Mouse (Mus musculus) right cerebral cortex, postnatal 25 days (tissue): ENCODE data around the gene A630089N07Rik.
"Not testable (repeated sequence)": the region's sequence is repeated elsewhere in the genome, so short reads cannot be mapped to it uniquely, and the experiment has no call there.

Experiments
- DNase-seq: peaks from one replicate; pipeline ENCODE4 v3.0.0; 2022

Gene A630089N07Rik

DNA sequence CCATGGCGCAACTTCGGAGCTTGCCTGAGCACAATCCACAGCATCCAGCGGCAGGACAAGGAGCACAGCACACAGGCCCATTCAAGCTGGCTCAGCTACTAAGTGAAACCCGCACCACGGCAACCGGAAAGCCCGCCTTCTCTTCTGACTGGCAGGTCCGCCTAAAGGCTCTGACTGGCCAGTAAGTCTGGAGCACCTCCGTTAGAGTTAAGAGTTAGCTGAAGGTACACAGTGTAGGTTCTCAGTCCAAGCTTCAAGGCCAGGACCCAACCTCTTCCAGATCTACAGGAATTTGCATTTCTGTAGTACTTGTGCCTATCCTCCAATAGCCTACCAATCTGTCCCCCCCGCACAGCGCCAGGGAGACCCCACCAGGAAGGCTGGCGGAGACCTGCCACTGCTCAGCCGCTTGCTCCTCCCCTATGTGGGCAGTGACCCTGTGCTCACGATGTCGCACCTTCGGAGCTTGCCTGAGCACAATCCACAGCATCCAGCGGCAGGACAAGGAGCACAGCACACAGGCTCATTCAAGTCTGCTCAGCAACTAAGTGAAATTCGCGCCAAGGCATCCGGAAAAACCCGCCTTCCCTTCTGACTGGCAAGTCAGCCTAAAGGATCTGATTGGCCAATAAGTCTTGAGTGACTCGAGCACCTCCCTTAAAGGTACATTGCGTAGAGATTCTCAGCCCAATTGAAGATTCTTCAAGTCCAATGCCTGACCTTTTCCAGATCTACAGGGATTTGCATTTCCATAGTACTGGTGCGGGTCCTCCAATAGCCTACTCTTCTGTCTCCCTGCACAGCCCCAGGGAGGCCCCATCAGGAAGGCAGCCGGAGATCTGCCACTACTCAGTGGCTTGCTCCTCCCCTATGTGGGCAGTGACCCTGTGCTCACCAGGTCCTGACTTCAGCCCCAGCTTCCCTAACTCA is at the start of gene A630089N07Rik:
Gene A630089N07Rik, minus strand, starts transcription at position 562 of the 930 bp plus-strand sequence.
- peak; percentile 78 for DNase-seq

DNA sequence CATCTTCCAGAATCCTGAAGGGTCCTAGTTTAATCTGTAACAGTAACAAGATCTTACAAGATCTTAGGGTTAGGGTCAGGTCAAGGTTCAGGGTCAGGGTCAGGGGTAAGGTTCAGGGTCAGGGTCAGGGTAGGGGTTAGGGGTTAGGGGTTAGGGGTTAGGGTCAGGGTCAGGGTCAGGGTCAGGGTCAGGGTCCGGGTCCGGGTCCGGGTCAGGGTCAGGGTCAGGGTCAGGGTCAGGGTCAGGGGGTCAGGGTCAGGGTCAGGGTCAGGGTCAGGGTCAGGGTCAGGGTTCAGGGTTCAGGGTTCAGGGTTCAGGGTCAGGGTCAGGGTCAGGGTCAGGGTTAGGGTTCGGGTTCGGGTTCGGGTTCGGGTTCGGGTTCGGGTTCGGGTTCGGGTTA is 24.9 kb upstream of the A630089N07Rik start:
- DNase-seq: no peak

DNA sequence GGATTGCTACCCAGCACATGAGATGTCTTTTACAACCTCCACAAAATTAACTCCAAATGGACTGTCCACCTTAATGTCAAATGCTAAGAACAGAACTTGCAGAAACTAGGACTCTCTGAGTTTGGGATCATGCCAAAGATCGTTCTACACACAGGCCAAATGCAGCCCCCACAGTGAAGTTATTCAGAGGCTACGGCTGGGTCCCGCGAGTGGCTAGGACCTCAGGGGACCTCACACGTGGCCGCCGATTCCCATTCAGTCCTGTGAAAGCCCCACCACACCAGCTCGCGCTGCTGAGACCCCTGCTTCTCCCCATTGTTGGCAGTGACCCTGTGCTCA is 731 bp downstream of the A630089N07Rik start:
- DNase-seq: not testable (repeated sequence)

DNA sequence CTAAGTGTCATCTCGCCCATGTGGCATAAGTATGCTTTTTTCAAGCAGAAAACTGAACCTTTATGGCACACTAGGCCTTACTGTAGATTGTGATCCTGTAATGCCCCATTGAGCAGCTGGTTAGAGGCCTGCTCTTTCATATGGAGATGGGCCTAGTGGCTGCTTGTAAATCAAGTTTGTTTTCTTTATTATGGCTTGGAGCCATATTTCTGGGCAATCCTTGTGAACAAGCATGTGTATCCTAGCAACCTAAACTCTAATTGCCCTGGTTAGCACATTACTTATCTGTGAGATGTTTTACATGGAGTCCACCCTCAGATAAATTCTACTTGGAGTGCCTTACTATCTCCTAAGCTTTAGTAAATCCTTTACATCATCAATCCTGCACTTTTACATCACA is 1.1 kb downstream of the A630089N07Rik start:
- DNase-seq: not testable (repeated sequence)

DNA sequence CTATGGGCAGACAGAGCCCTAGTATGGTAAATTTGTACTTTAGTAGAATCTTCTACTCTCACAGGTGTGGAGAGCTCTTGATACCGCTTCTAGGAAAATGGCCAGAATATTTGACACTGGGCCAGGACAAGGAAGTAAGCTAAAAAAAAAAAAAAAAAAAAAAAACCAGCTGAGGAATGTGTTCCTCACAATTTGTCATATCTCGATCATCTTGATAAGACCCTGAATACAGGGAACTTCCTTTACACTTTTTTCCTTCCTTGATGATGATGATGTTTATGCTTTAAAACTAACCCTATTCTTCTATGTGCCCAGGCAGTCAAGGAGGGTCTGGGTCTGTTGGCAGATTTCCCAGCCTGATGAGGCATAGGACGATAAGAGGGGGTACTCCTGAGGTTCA is 2.9 kb downstream of the A630089N07Rik start:
- not testable (repeated sequence) for DNase-seq

DNA sequence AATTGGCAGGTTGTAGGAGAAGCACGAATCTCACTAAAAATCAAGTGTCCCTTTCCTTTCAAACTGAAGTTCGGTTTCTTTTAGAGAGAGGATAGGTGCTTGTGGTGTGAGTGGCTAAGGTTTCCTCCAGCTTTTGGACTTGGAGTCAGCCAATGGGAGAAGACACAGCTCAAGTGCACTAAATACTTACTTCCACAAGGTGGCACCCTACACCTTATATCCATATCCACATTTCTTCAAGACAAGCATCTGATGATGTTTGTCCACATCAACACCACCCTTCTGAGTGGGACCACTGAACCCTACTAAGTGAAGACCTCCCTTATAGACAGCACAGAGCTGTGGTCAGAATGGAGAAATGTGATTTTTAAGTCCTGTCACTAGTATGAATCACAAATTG is 40.6 kb downstream of the A630089N07Rik start:
- DNase-seq: no peak

DNA sequence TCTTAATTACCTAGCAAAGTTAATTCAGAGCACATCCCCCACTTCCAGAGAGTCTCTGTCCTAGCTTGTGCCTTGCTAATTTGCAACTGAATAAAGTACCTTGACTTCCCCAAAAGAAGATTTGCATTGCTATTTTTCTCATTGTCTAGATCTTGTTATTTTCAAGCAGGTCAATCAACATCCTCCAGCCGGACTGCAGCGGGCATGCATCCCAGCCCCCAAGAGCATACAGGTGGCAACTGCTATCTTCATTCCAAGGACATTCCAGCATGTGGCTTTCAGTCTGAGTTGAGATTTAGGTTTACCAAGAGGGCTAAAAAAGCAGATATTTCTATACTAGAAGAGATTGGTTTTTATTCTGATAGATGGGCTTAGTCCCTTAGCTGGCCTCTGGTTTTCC is 47.3 kb downstream of the A630089N07Rik start:
- DNase-seq: not testable (repeated sequence)

DNA sequence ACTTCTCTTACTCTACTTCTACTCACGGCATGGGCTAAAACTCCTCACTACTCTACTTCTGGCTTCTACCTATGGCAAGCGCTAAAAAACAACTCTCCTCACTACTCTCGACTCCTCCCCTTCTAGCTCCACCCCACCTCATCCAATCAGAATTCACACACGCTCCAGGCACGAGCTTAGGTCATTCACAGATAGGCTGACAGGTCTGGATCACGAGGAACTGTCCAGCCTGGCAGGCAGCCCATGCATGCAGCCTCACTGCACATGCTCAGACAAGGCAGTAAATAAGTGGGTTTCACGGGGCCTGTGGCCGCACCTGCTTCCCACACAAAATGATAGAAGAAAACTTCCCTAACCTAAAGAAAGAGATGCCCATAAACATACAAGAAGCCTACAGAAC is 56.1 kb downstream of the A630089N07Rik start:
- not testable (repeated sequence) for DNase-seq

DNA sequence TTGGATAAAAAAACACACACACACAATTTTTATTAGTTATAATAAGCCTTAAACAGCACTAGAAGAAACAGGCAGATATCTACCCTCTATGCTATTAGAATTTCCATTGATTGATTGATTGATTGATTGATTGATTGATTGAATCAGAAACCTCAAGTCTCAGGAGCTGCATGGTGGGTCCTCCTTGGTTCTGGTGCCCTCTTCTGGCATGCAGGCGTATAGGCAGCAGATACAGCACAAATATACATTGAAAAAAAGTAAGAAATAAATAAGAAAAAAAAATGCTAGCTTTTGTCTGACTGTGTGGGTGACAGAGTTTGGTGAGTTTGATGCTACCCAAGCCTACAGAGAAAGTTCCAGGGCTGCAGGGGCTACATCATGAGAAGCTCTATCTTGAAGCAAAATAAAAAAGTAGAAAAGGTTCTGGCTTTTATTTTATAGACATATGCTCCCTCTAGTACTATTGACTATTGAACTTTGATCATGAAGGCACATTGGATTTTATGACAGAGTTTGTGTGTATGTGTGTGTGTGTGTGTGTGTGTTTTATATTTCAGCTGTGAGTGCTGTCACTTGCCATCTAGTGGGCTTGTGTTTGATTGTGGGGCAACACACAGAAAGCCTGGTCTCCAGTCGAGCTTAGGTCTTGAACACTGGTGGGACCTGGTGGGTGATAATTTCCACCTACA is 59.4 kb downstream of the A630089N07Rik start:
- DNase-seq: no peak

DNA sequence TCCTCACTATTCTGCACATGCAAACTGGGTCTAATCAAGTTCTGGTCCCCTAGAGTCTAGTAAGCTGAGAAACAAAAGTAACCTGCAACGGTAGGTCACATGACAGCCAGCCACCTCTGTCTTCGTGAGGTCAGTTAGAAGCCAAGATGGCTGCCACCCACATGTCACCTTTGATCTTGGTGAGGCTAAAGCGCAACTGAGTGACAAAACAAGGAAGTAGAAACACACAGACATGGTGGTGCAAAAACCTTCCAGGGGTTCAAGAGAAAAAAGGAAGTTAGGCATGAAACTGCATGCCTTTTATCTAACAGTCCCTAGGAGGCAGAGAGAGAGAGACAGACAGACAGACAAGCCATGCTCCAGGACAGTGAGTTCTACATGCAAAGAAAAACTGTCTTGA is 60.2 kb downstream of the A630089N07Rik start:
- no peak for DNase-seq

DNA sequence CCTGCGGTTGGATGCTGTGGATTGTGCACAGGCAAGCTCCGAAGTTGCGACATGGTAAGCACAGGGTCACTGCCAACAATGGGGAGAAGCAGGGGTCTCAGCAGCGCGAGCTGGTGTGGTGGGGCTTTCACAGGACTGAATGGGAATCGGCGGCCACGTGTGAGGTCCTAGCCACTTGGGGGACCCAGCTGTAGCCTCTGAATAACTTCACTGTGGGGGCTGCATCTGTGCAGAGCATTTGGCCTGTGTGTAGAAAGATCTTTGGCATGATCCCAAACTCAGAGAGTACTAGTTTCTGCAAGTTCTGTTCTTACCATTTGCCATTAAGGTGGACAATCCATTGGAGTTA is 84.9 kb downstream of the A630089N07Rik start:
- not testable (repeated sequence) for DNase-seq

DNA sequence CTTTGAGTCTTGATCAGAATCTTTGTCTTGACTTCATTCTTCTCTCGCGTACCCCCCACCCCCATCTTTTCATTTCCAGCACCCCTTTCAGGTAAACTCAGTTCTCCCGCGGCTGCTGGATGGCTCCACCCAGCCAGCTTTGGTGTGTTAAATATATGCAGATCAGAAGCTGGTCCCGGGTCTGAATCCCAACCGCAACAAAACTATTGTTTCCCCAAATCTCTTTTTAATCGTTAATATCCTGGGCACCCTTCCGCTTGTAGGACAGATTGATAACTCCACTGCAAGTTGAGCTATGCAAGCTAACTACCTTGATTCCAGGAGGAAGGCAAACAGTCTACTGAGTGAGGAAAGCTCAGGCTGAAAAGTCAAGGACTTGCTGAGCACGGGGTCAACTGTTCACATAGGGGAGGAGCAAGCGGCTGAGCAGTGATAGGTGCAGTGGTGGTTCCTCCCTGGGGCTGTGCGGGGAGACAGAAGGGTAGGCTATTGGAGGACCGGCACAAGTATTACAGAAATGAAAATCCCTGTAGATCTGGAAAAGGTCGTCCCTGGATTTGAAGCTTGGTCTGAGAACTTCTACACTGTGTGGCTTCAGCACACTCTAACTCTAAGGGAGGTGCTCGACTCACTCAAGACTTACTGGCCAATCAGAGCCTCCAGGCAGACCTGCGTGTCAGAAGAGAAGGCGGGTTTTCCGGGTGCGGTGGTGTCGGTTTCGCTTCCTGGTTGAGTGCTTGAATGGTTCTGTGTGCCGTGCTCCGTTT is 85.5 kb downstream of the A630089N07Rik start, which contains the start of gene B230307C23Rik:
Gene B230307C23Rik, plus strand, starts transcription at position 700 of the 767 bp plus-strand sequence.
- peak; percentile 85 for DNase-seq

DNA sequence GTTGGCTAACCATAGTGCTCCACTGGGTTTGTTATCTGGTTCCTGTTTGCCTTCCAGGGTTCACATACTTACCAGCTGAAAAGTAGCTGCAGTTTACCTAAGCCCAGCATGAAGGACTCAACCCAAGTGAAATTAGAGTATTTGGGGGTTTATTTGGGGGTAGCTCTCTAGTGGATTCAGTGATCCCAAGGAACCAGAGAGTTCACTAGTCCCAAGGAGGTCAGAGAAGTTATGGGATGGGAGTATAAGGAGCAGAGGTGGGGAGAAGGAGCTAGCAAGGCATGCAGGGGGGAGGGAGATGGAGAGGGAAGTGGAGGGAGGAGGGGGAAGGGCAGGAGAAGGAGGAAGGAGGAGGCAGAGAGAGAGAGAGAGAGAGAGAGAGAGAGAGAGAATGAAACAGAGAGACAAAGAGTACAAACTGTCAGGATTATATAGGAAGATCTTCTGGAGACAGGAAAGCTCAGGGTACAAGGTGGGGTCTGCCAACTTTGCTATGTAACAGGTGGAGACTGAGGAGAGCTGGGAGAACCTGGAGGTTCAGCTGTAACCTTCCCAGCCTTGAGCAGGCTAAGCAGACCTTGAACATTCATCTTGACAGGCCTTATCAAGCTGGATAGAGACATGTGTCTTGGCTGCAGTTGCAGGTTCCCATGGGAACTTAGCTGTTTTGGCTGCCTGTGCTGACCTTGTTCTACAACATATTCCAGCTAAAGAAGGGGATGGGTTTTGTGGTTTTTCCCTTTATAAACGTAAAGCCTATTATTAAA is 86.2 kb downstream of the A630089N07Rik start:
- no peak for DNase-seq

DNA sequence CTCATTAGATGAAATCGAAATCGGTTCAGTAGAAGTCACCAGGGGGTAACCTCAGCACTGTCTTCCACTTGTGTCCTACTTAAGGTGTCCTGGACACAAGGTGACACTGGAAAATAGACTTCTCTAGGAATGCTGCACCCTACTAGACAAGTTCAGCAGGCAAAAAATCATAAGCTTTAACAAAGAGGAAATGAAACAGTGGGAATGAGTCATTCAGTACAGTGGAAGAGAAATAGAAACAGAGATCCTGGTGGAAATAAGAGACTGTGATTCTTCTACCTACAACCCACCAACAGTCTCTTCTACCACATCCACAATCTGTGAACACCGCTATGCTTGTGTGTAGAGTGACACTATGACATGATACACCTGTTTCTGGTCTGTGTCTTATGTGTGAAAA is 89.8 kb downstream of the A630089N07Rik start:
- DNase-seq: not testable (repeated sequence)

DNA sequence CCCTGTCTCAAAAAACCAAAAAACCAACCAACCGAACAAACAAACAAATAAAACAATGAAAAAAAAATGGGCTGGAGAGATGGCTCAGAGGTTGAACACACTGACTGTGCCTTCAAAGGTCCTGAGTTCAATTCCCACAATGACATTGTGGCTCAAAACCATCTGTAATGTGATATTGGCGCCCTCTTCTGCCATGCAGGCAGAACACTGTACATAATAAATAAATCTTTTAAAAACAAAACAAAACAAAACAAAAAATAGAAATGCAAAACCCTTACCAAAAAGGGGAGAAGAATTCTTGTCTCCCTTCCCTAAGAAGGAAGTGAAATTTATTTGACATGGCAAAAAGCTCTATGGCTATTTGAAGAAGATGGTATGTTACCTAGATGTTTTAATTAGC is 90.7 kb downstream of the A630089N07Rik start:
- no peak for DNase-seq

DNA sequence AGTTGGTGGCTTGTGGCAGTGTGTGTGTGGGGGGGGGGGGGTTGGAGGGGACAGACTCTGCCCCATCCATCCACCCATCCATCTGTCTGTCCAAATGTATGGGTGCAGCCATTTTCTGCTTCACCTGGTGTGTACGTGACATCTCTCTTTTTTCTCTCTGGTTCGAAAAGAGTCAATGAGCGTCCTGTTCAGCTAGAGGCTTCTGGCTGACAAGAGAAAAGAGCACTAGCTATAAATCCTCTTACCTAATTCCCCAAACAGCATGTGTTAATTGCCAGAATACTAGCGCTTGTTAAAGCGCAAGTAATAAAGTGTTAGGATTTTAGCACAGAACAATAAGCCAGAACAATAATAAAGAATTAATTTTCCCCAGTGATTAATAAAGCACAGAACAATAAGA is 97.7 kb downstream of the A630089N07Rik start:
- DNase-seq: no peak

DNA sequence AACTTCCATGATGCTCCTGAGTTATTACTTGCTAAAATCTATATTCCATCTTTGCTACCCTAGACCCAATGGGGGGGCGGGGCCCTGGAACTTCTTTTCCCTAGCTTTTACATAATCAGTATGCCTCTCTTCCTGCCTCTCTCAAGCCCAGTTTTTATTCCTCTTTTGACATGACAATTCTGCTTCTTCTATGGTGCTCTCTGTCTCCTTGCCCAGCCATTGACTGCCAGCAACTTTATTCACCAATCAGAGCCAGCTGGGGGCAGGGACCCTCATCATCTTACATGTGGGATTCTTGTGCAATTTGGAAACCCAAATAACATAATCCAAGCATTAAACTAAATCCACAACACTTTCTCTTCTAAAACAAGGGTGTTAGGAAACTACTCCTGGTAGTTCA is 100.9 kb downstream of the A630089N07Rik start:
- DNase-seq: no peak

DNA sequence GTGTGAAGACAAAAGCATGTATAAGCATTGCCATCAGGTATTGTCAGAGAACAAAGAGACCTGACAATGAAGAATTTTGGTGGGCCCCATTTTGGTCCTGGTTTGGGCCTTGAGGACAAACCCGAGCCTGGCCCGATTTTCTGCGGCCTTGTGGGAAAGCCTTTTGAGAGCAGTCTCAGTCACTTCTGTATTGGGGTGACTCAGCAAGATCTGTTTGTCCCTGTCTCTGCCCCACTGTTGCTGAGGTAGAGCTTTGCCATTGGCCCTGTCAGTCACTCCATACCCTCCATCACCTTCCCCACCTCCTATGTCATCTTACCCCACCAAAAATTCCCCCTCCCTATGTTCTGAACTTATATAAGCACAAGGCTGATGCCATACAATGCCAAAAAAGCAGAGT is 104.5 kb downstream of the A630089N07Rik start:
- no peak for DNase-seq

DNA sequence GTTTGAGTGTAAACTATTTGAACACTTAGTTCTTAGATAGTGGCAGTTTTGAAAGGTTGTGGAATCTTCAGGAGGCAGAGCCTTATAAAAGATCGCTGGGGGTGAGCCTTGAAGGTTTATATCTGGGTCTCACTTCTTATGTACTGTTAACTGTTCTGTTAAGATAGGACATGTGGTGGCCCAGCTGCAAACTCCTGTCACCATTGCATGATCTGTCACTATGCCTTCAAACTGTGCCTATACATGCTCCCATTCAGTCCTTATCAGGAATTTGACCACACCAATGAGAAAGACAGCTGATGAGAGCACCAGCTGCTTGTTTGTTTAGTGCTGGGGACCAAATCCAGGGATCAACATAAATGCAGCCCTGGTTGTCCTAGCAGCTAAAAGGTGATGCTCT is 105.0 kb downstream of the A630089N07Rik start:
- no peak for DNase-seq

DNA sequence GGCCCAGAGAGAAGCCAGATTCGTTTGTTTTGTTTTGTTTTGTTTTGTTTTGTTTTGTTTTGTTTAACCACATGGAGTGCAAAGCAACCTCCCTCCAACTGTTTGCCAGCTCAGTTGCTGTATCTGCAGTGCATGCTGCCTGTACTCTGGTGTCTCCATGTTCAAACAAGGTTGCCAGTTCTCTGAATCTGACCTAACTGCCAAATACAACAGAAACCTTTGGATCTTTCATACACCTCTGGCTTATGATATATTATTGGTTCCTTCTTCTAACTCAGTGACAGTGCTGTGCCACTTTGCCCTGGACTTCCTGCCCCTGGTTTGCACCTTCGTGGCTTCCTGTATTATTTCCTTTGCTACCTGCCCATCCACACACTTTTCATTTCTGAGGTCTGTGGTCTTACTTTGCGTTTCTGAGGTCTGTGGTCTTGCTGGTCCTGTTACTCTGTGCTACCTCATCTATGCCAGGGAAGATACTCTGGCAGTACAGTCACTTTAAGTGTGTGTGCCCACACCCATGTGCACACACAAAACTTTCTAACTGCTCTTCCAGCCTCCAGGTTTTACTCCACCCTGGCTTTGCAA is 118.2 kb downstream of the A630089N07Rik start:
- DNase-seq: no peak

DNA sequence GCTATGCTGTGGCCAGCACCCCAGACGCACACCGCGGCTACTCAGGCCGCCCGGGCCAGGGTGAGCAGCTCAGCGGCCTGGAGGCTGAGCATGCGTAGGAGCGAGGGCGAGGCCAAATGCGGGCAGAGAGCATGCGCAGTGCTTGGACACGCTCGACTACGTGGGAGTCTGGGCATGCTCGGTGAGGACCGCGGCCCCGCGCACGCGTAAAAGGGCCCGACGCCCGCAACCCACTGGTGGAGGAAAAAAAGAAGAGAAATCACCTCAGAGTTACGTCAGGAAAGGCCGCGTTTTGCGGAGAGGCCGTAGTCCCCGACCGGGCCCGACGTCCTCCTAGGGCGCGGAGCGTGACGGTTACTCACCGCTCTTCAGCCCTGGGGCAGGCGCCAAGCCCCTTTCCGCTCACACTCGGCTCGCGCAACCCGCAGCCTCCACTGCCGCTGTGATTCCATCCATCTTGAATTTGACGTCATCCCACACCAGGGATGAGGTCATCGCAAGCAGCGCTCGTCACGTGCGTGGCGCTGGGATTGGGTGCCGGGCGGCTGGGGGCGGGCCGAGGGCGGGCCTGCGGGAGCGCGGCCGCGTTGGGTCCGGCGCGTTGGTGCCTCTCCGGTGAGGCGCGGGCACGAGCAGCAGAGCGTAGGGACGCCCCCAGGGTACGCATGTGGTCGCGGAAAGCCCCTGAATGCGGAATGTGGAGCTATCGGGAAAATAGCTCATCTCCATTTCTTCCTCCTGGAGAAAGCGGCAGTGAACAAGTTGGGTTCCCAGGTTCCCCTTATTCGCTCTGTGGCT is 119.9 kb downstream of the A630089N07Rik start, which contains the start of the genes C2cd2 and Zbtb21:
Gene C2cd2, minus strand, starts transcription at position 448 of the 798 bp plus-strand sequence.
Gene Zbtb21, minus strand, starts transcription at position 472 of the 798 bp plus-strand sequence.
- DNase-seq: peak; percentile 98
